Mouse (Mus musculus) cerebellum, adult 2 months (tissue): ENCODE results near the gene Dhrs3. TPM values are rescaled to one million over a fixed set of nuclear protein-coding genes. Genes with fewer than 3 reads are reported as not detected.

Experiments
- DNase-seq, 2 experiments: peaks; one replicate each; pipeline ENCODE4 v3.0.0; 2021
- H3K27ac ChIP-seq: fragments of 200-500 bp; 2 replicates; pipeline ENCODE4 v1.5.1; 2012; ENCODE audit warnings: low read length, control low read depth, inconsistent platforms; ENCODE audit not compliant: insufficient read depth
- H3K27me3 ChIP-seq: fragments of 200-500 bp; 2 replicates; pipeline ENCODE4 v1.6.1; 2012; ENCODE audit warnings: inconsistent platforms, mild to moderate bottlenecking, low read length, moderate library complexity; ENCODE audit not compliant: control insufficient read depth, insufficient read depth
- H3K4me1 ChIP-seq: fragments of 200-500 bp; 2 replicates; pipeline ENCODE4 v1.6.1; 2011; ENCODE audit warnings: low read length; ENCODE audit not compliant: control insufficient read depth, insufficient read depth
- H3K4me3 ChIP-seq: fragments of 200-500 bp; replicated peaks from 2 replicates; pipeline ENCODE3; 2011; ENCODE audit warnings: mild to moderate bottlenecking, low read depth, low read length, control low read depth; ENCODE audit not compliant: insufficient read depth
- CTCF ChIP-seq: fragments of 200-500 bp; IDR thresholded peaks from 2 replicates; pipeline ENCODE4 v1.5.1; 2011; ENCODE audit warnings: low read depth, mild to moderate bottlenecking, control low read depth, low read length, moderate library complexity, borderline replicate concordance; ENCODE audit not compliant: insufficient read depth
- POLR2A ChIP-seq: fragments of 200-500 bp; IDR thresholded peaks from 2 replicates; pipeline ENCODE4 v1.6.1; 2011; ENCODE audit warnings: low read length, control low read depth, borderline replicate concordance; ENCODE audit not compliant: insufficient read depth
- WGBS: fragments of 180-500 bp; shearing (Covaris S2); methylation state at CpG from one replicate; pipeline ENCODE4 v1.1.7; 2018; 5-methylcytosine and 5-hydroxymethylcytosine counted together
- polyA plus RNA-seq: library from polyadenylated mRNA; depleted of rRNA; stranded (reverse); fragments of >200 nt; gene quantifications from 2 replicates; pipeline ENCODE4 v1.2.3, GENCODE M21; 2012

Dhrs3 gene
- polyA plus RNA-seq, 1 experiment: 21.8 TPM

GRCm38 (mm10) chr4:144957721-144958120 lies 65.1 kb downstream of the Dhrs3 start:
- Histone ChIP-seq H3K27me3 (no peaks in the 10 kb centered on the region), H3K4me3 (no peak overlapping the region), H3K4me1 (no peaks in the 10 kb centered on the region), H3K27ac (no peak overlapping the region)
- no peak for DNase-seq
- WGBS: 40% methylated on average over 2 of the region's 2 CpGs
- TF ChIP-seq CTCF (no peak), POLR2A (no peak)

- Histone ChIP-seq H3K27me3 (no peaks in the 10 kb centered on the region), H3K27ac (no peak overlapping the region), H3K4me1 (peaks cover 2% of the 10 kb centered on the region), H3K4me3 (no peak overlapping the region)
- DNase-seq: no peak
- TF ChIP-seq POLR2A (no peak), CTCF (no peak)
- 77% methylated on average over 8 of the region's 8 CpGs for WGBS
Observed at GRCm38 (mm10) chr4:144960188-144960904, 67.7 kb downstream of the Dhrs3 start.

GRCm38 (mm10) chr4:144961232-144961631 lies 68.6 kb downstream of the Dhrs3 start:
- DNase-seq: no peak
- H3K4me3 ChIP-seq: no peak overlapping the region
- TF ChIP-seq CTCF (no peak), POLR2A (no peak)
- H3K27me3 ChIP-seq: no peaks in the 10 kb centered on the region
- WGBS: 86% methylated on average over 4 of the region's 4 CpGs
- H3K27ac ChIP-seq: no peak overlapping the region
- H3K4me1 ChIP-seq: peaks cover 2% of the 10 kb centered on the region

GRCm38 (mm10) chr4:144961696-144962095 lies 69.1 kb downstream of the Dhrs3 start:
- no peak for DNase-seq
- 77% methylated on average over 3 of the region's 3 CpGs for WGBS
- H3K27ac ChIP-seq: no peak overlapping the region
- peaks cover 2% of the 10 kb centered on the region for H3K4me1 ChIP-seq
- TF ChIP-seq CTCF (no peak), POLR2A (no peak)
- H3K27me3 ChIP-seq: no peaks in the 10 kb centered on the region
- H3K4me3 ChIP-seq: no peak overlapping the region

- no peak for DNase-seq
- Histone ChIP-seq H3K27ac (no peak overlapping the region), H3K4me3 (no peak overlapping the region), H3K4me1 (peaks cover 2% of the 10 kb centered on the region), H3K27me3 (no peaks in the 10 kb centered on the region)
- TF ChIP-seq POLR2A (no peak), CTCF (no peak)
- 27% methylated on average over 2 of the region's 2 CpGs for WGBS
Observed at GRCm38 (mm10) chr4:144965255-144965654, 72.6 kb downstream of the Dhrs3 start.

GRCm38 (mm10) chr4:144968371-144968770 lies 75.7 kb downstream of the Dhrs3 start:
- WGBS: 66% methylated on average over 3 of the region's 3 CpGs
- Histone ChIP-seq H3K4me3 (no peak overlapping the region), H3K27ac (no peak overlapping the region), H3K4me1 (peaks cover 12% of the 10 kb centered on the region), H3K27me3 (no peaks in the 10 kb centered on the region)
- TF ChIP-seq CTCF: no peak
- no peak for TF ChIP-seq POLR2A
- no peak for DNase-seq

- Histone ChIP-seq H3K27me3 (no peaks in the 10 kb centered on the region), H3K27ac (no peak overlapping the region), H3K4me1 (peaks cover 14% of the 10 kb centered on the region), H3K4me3 (no peak overlapping the region)
- WGBS: 70% methylated on average over 6 of the region's 6 CpGs
- no peak for DNase-seq
- TF ChIP-seq POLR2A: no peak
- TF ChIP-seq CTCF: no peak
Observed at GRCm38 (mm10) chr4:144969030-144969429, 76.4 kb downstream of the Dhrs3 start.

- peaks cover 12% of the 10 kb centered on the region for H3K4me1 ChIP-seq
- H3K4me3 ChIP-seq: no peak overlapping the region
- TF ChIP-seq CTCF: no peak
- TF ChIP-seq POLR2A: no peak
- no peaks in the 10 kb centered on the region for H3K27me3 ChIP-seq
- WGBS: over 99% methylated on average over 2 of the region's 2 CpGs
- H3K27ac ChIP-seq: no peak overlapping the region
- DNase-seq: no peak
Observed at GRCm38 (mm10) chr4:144971048-144971447, 78.4 kb downstream of the Dhrs3 start.
